Mouse (Mus musculus) G1E (cell line): ENCODE results near the gene Itgav. TPM values are rescaled to one million over a fixed set of nuclear protein-coding genes. Genes with fewer than 3 reads are reported as not detected.

ENCODE experiments used
- ATAC-seq: 2 replicates; pipeline ENCODE4 v1.8.0; 2016; ENCODE audit warnings: mild to moderate bottlenecking; ENCODE audit not compliant: insufficient number of reproducible peaks, poor library complexity, low FRiP score, severe bottlenecking; ENCODE audit errors: extremely low read depth
- DNase-seq: peaks from one replicate; pipeline ENCODE4 v3.0.0; 2012; ENCODE audit warnings: low spot score
- H3K27me3 ChIP-seq: 2 replicates; pipeline ENCODE4 v1.6.1; 2012; ENCODE audit warnings: mild to moderate bottlenecking, low read length, inconsistent platforms; ENCODE audit not compliant: insufficient read depth
- H3K36me3 ChIP-seq: replicated peaks from 2 replicates; pipeline ENCODE3; 2012; ENCODE audit warnings: mild to moderate bottlenecking, inconsistent platforms
- H3K4me1 ChIP-seq: 2 replicates; pipeline ENCODE4 v1.6.1; 2012; ENCODE audit warnings: low read depth, low read length, inconsistent platforms, mixed read lengths; ENCODE audit not compliant: insufficient read depth
- H3K4me3 ChIP-seq: 2 replicates; pipeline ENCODE4 v1.5.1; 2012; ENCODE audit warnings: low read depth, mild to moderate bottlenecking, inconsistent platforms, low read length, moderate library complexity, mixed read lengths
- H3K9me3 ChIP-seq: replicated peaks from 2 replicates; pipeline ENCODE4 v1.6.1; 2012; ENCODE audit warnings: inconsistent platforms
- CTCF ChIP-seq: IDR thresholded peaks from 2 replicates; pipeline ENCODE4 v1.5.1; 2012; ENCODE audit warnings: low read depth, low read length, inconsistent platforms, mixed read lengths
- GATA1 ChIP-seq: IDR thresholded peaks from 2 replicates; pipeline ENCODE4 v1.6.1; 2012; ENCODE audit warnings: borderline replicate concordance, low read length, inconsistent platforms, mixed read lengths
- GATA2 ChIP-seq: IDR thresholded peaks from 2 replicates; pipeline ENCODE4 v1.6.1; 2012; ENCODE audit warnings: low read depth, low read length, inconsistent platforms, borderline replicate concordance
- POLR2AphosphoS5 ChIP-seq: IDR thresholded peaks from 2 replicates; pipeline ENCODE4 v1.6.1; 2012; ENCODE audit warnings: low read depth, low read length, inconsistent platforms; ENCODE audit not compliant: insufficient replicate concordance
- TAL1 ChIP-seq: conservative IDR thresholded peaks from 2 replicates; pipeline ENCODE4 v1.6.1; 2012; ENCODE audit warnings: low read depth, low read length, inconsistent platforms, mixed read lengths
- polyA plus RNA-seq: library from polyadenylated mRNA; stranded (reverse); fragments of >175 nt; gene quantifications from 2 replicates; pipeline ENCODE4 v1.2.3, GENCODE M21; 2012
- total RNA-seq, 2 experiments: library from RNA; stranded (forward) in 1 of 2; stranded (reverse) in 1 of 2; fragments of 200-1000 nt in 1 of 2; fragments of >200 nt in 1 of 2; fragmentation: Nextera tagmentation in 1 of 2; gene quantifications; 2 replicates each; pipeline ENCODE4 v1.2.3; 2014 to 2017

Gene Itgav
- total RNA-seq (2014; fragmentation: Nextera tagmentation) (26.0 and 27.8 TPM in 2 replicates), total RNA-seq (2017) (17.5 and 18.0 TPM in 2 replicates), polyA plus RNA-seq (19.8 and 24.1 TPM in 2 replicates)

DNA sequence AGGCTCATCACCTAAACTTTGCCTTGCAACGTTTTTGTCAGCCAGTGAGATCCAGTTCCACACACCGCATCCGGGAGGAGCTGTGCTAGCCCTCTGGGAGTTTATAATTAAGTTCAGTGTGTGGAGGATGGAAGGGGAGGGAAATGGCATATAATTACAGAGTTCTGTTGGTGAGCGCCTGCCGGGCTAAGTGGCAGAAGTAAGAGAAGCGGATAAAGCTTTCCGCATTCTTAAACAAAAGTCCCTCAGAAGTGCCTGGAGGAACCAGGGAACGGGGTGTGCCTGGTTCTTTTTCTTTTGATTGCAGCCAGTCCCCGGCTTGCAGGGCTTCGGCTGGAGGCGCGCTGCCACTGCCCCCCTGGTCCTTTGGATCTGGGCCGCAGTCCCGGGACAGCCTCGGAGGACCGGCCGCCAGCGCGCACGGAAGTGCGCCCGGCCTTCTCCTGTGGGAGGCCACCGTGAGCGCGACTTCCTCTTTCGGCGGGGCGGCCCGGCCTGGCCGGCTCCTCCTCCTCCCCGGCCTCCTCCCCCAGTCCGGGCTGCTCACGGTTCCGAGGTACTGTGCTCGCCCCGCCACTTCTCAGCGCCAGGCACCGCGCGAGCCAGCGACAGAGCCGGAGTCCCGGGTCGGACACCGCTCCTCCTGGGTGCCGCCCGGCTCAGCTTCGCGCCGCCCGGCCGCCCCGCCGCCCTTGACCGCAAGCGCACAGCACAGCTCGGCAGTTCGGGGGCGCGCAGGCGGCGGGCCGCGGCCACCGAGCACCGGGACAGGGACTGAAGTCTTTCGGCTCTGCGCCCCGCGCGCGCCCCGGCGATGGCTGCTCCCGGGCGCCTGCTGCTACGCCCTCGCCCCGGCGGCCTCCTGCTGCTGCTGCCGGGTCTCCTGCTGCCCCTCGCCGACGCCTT, at the start of gene Itgav:
Itgav (plus strand) TSS at position 477 of the 906 bp plus-strand sequence.
- TF ChIP-seq GATA2 (no peak), TAL1 (no peak), CTCF (no peak)
- ATAC-seq = peak; percentile 79
- H3K27me3 ChIP-seq = no peaks in the 10 kb centered on the region
- no peaks in the 10 kb centered on the region for H3K9me3 ChIP-seq
- peaks cover 30% of the 10 kb centered on the region for H3K4me1 ChIP-seq
- peak within 1 kb of the TSS; percentile 89 for H3K4me3 ChIP-seq
- peaks cover 10% of the 10 kb centered on the region for H3K36me3 ChIP-seq
- DNase-seq = peak; percentile 77

- no peaks in the 10 kb centered on the region for H3K9me3 ChIP-seq
- H3K4me1 ChIP-seq = peaks cover 17% of the 10 kb centered on the region
- H3K27me3 ChIP-seq = no peaks in the 10 kb centered on the region
- no peak for TF ChIP-seq GATA1
- ATAC-seq (no peak), DNase-seq (no peak)
- H3K4me3 ChIP-seq = no peak overlapping the region
- peaks cover 58% of the 10 kb centered on the region for H3K36me3 ChIP-seq
Measured at GRCm38 (mm10) chr2:83674421-83674820, 49.8 kb upstream of the Itgav start.

DNA sequence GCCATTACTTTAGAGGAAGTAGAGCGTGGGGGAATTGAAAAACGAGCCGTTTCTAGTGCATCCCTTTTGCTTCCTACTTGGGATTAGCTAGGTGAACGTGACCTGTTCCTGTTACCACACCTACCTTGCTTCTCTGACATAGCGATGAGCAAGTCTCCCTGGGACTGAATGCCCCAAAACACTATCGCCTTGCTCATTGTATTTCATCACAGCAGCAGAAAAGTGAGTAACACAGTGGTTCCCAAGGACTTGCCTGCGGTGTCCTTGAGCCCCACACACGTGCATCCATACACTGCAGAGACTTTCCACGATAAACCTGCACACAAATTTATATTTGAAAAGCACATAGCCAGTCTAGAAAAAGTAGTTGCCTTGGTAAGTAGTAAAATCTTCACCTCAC, 49.3 kb upstream of the Itgav start:
- ATAC-seq = no peak
- TF ChIP-seq CTCF (no peak), GATA1 (no peak), GATA2 (no peak), POLR2AphosphoS5 (no peak), TAL1 (no peak)
- Histone ChIP-seq H3K4me1 (peaks cover 17% of the 10 kb centered on the region), H3K4me3 (no peak overlapping the region), H3K9me3 (no peaks in the 10 kb centered on the region), H3K27me3 (no peaks in the 10 kb centered on the region), H3K36me3 (peaks cover 54% of the 10 kb centered on the region)
- no peak for DNase-seq

- peaks cover 50% of the 10 kb centered on the region for H3K36me3 ChIP-seq
- no peaks in the 10 kb centered on the region for H3K27me3 ChIP-seq
- H3K4me1 ChIP-seq = peaks cover 17% of the 10 kb centered on the region
- TF ChIP-seq GATA1 (no peak), GATA2 (no peak), CTCF (no peak), POLR2AphosphoS5 (no peak), TAL1 (no peak)
- ATAC-seq = 0 out of 2 replicates have a peak, but pooled peaks have one; percentile 9
- no peak for DNase-seq
- H3K9me3 ChIP-seq = no peaks in the 10 kb centered on the region
- no peak overlapping the region for H3K4me3 ChIP-seq
Measured at GRCm38 (mm10) chr2:83675681-83676080, 48.5 kb upstream of the Itgav start.

DNA sequence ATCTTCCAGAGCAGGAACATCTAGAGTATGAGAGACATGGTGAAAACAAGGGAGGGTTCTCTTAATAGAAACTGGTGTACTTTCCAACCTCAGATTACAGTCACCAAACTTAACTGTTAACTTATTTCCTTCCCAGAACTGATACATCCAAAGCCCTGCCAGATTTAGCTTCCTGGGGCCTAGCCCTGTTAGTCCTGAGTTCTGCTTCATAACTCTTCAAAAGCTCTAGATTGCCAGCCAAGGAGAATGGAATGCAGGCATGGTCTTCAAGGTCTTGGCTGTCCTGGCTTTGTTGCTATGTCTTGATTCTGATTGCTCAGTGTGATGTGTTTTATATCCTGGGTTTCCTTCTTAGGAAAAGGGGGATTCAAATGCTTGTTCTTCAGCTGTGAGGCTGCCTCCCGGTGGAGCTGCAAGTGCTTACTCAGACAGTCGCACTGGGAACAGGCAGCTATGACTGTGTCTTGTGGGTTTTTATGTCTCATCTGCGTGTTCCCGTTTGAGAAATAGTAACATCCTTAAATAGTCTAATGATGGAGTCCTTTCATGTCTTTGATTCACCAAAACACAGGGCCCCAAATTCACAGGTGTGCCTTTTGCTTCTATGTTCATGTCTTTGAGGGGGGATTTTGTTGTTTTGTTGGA, 47.8 kb upstream of the Itgav start:
- ATAC-seq = no peak
- H3K9me3 ChIP-seq = no peaks in the 10 kb centered on the region
- H3K27me3 ChIP-seq = no peaks in the 10 kb centered on the region
- TF ChIP-seq TAL1 = no peak
- TF ChIP-seq CTCF = no peak
- no peak for TF ChIP-seq POLR2AphosphoS5
- TF ChIP-seq GATA2 = no peak
- no peak for TF ChIP-seq GATA1
- no peak for DNase-seq
- H3K4me1 ChIP-seq = peaks cover 17% of the 10 kb centered on the region
- H3K4me3 ChIP-seq = no peak overlapping the region
- peaks cover 56% of the 10 kb centered on the region for H3K36me3 ChIP-seq

- H3K9me3 ChIP-seq = no peaks in the 10 kb centered on the region
- ATAC-seq = no peak
Measured at GRCm38 (mm10) chr2:83681332-83681731, 42.9 kb upstream of the Itgav start.

More at GRCm38 (mm10) chr2:83681332-83681731, 42.9 kb upstream of the Itgav start:
- Histone ChIP-seq H3K27me3 (no peaks in the 10 kb centered on the region), H3K36me3 (peaks cover 27% of the 10 kb centered on the region), H3K4me3 (no peak overlapping the region), H3K4me1 (0 out of 2 replicates have a peak, but pooled peaks cover under 1% of the 10 kb centered on the region)
- no peak for DNase-seq
- no peak for TF ChIP-seq POLR2AphosphoS5
- TF ChIP-seq GATA2 = no peak
- no peak for TF ChIP-seq CTCF
- no peak for TF ChIP-seq TAL1
- TF ChIP-seq GATA1 = no peak
